Mouse (Mus musculus) heart, adult 2 months (tissue): ENCODE results near the gene Prrt3.

Experiments used
- CTCF ChIP-seq: fragments of 200-600 bp; IDR thresholded peaks from 2 replicates; pipeline ENCODE4 v1.8.1; 2022; ENCODE audit warnings: antibody characterized with exemption, mild to moderate bottlenecking, moderate library complexity
- EP300 ChIP-seq: fragments of 200-500 bp; IDR thresholded peaks from 2 replicates; pipeline ENCODE4 v1.6.1; 2011; ENCODE audit warnings: low read depth, low read length, control low read depth; ENCODE audit not compliant: insufficient read depth

- TF ChIP-seq CTCF (no peak), EP300 (no peak)
Measured at GRCm38 (mm10) chr6:113517434-113518080, 15.8 kb upstream of the Prrt3 start.
